Mouse (Mus musculus): Measurements from ENCODE around the gene Gp9.
"Not testable (repeated sequence)": the region's sequence is repeated elsewhere in the genome, so short reads cannot be mapped to it uniquely, and the experiment has no call there.

Gene Gp9

DNA sequence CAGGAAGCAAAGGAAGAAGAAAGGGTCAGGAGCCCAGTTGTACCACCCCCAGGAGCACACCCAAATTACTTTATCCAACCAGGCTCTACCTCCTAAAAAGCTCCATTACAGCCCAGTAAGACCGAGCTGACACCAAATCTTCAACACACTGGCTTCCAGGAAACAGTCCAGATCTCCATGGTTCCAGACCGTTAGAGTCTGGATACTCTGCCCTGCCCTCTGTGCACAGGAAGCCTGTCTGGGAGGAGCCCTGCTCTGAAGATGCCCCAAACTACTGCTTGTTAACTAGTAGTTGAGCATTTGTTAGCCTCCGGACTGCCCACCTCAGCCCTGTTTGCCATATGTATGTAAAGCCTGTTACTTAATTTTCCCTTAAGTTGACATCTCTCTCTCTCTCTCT lies 31.8 kb upstream of the Gp9 start:
- in situ Hi-C loops (cut with MboI; ENCODE audit: low pct_unique_long_range_greater_than_20kb in 1 of 2, low sequenced_read_pairs in 2 of 2, unreplicated experiment in 1 of 2): no loop called here

DNA sequence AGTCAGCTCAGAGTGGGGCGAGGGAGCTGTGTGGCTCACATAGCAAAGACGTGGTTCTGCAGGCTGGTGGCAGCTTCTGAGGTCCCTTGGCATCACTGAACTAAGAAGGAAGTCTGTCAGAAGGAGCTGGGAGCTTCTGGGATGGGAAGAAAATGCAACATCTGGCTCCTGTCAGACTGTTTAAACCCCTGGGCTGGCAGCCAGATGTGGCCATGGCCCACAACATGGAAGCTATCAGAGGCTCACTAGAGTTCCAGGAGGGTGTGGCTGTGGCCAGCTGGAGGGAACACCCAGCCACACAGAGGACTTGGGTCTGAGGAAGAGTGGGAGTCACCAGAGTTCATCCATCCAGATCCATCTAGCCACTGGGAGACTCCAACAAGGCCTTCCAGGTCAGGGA lies 31.0 kb upstream of the Gp9 start:
- in situ Hi-C loops (cut with MboI; ENCODE audit: low pct_unique_long_range_greater_than_20kb in 1 of 2, low sequenced_read_pairs in 2 of 2, unreplicated experiment in 1 of 2): no loop called here

DNA sequence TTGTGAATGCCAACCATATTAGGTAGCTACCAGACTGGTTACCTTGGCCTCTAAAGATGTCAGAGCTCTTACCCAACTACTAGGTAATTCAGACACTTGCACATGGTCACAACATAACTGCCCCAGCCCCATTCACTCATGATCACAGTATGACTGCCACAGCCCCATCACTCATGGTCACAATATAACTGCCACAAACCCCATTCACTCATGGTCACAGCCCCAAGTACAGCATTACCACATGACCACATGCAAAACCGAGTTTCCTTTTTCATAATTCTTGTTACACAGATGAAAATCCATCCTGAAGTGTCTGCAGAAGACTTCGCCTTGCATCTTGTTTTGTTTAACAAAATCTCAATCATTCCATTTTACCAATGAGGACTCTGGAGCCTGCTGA lies 29.8 kb upstream of the Gp9 start:
- in situ Hi-C loops (cut with MboI; ENCODE audit: low pct_unique_long_range_greater_than_20kb in 1 of 2, low sequenced_read_pairs in 2 of 2, unreplicated experiment in 1 of 2): no loop called here

DNA sequence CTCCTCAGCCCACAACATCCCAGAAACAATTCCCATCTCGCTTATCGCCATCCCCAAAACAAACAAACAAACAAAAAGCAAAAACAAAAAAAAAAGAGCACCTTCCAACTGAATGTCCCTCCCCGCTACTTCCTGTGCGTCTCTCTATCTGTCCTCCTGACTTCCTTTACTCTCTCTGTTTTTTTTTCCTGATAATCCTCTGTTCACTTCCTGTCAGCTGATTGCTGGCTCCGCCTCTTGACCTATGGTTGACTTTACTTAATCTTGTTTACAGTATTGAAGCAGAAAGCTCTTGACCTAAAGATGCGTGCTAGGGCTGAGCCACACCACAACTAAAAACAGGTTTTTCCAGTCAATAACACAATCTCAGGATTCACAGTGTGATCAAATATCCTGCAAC lies 29.3 kb upstream of the Gp9 start:
- in situ Hi-C loops (cut with MboI; ENCODE audit: low pct_unique_long_range_greater_than_20kb in 1 of 2, low sequenced_read_pairs in 2 of 2, unreplicated experiment in 1 of 2): no loop called here

DNA sequence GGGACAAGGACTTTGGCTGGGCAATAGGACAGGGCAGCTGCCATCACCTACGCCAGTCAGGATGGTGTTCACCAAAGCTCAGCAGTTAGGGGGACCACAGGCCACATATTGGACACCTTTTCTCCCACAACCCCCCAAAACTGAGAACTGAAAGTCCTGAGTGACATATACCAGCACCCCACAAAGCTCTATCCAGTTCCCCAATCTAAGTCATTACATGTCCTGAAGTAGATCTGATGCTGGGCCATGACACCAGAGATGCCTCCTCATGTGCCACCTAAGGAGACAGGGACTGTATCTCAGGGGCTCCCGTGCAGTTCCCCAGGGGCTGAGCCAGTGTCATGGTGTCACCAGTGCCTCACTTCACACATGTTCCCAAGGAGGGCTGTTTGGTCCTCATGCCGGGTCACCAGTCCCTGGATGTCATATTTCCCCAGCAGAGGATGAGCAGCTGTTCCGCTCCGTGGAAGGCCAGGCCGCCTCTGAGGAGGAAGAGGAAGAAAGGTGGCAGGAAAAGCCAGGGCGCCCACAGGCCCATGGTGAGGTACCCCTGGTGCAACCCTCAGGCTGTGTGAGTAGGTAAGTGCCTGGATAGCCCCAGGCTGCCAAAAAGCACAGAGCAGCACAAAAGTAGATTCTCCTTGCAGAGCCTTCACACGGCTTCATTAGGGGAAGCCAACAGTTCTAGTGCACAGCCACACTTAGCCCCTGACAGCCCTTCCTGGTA lies 27.5 kb upstream of the Gp9 start:
- in situ Hi-C loops (cut with MboI; ENCODE audit: low pct_unique_long_range_greater_than_20kb in 1 of 2, low sequenced_read_pairs in 2 of 2, unreplicated experiment in 1 of 2): no loop called here

DNA sequence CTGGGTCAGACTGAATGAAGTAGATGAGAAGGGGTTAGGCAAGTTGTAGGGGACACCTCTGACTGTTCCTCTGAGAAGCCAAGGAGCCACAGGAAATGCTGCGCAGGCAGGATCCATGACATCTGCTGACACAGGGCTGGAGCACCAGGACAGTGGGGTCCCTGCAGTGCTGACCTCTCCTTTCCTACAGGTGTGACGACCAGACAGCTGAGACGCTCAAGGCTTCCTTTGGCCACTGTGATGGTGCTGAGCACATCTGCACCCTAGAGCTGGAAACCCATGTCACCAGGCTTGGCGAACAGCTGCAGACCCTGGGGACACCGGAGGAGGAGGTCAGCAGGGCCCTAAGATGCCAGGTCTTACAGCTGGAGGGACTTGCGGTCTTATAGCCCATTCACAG lies 26.3 kb upstream of the Gp9 start:
- in situ Hi-C loops (cut with MboI; ENCODE audit: low pct_unique_long_range_greater_than_20kb in 1 of 2, low sequenced_read_pairs in 2 of 2, unreplicated experiment in 1 of 2): no loop called here

DNA sequence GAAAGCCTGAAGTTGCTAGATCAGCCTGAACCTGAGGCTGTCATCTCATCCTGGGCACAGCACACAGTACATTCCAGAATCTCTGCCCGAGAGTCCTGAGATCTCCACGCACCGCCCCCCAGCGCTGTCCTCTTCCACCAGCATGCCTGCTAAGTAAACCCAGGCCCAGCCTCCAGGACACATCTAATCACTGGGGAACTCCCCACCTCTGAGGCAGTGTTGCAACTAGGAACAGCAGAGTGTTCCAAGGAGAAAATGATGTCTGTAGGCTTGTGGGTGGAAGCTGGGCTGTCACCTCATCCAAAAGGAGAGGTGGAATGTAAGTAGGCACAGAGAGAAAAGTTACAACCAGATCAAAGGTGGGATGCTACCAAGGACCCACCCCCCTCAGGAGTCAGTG lies 22.7 kb upstream of the Gp9 start:
- in situ Hi-C loops (cut with MboI; ENCODE audit: low pct_unique_long_range_greater_than_20kb in 1 of 2, low sequenced_read_pairs in 2 of 2, unreplicated experiment in 1 of 2): no loop called here

DNA sequence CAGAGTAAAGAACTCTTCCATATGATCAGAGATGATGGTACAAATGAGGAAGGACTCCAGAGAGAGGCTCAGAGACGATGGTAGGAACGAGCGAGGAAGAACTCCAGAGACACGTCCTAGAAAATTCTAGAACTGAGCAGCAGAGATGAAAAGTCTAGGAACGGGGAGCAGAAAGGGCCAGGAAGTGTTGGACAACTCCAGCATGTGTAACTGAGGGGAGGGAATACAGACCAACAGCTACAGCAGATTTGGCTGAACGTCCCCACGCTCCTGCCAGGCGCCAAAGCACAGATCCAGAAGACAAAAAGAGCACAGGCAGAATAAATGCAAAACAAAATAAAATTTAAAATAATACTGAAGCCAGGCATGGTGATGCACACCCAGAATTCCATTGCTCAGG lies 21.0 kb upstream of the Gp9 start:
- in situ Hi-C loops (cut with MboI; ENCODE audit: low pct_unique_long_range_greater_than_20kb in 1 of 2, low sequenced_read_pairs in 2 of 2, unreplicated experiment in 1 of 2): no loop called here

DNA sequence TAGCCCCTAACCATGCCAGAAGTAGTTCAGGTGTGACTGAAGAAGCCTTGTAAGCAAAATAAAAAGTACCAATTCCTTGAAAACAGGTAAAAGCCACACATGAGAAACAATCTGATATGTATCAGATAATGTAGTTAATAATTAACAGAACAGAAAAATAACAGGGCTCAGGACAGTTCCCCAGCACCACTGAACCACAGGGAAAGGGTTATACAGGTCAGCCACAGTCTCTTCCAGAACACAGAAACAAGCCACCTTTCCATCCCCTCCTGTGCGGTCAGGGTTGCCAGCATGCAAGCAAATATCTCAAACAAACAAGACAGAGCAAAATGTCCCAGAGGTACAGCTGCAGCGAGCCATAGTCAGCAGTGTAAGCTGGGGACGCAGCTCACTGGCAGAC lies 18.5 kb upstream of the Gp9 start:
- in situ Hi-C loops (cut with MboI; ENCODE audit: low pct_unique_long_range_greater_than_20kb in 1 of 2, low sequenced_read_pairs in 2 of 2, unreplicated experiment in 1 of 2): no loop called here

DNA sequence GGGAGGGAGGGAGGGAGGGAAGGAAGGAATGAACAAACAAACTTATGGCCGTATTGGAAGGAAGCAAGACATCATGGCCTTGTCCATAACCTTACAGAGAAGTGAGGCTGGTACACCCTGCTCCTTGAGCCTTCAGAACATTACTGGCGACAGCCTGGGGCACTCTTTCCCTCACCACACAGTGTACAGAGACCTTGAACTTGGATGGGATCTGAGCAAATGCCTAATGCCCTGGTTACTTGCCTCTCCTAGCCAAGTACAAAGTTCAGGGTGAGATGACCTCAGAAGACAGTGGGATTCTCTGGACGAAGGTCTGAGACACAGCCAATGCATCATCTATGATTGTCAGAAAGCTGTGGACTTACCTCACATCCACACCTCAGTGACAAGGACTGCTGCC lies 18.0 kb upstream of the Gp9 start:
- in situ Hi-C loops (cut with MboI; ENCODE audit: low pct_unique_long_range_greater_than_20kb in 1 of 2, low sequenced_read_pairs in 2 of 2, unreplicated experiment in 1 of 2): no loop called here

DNA sequence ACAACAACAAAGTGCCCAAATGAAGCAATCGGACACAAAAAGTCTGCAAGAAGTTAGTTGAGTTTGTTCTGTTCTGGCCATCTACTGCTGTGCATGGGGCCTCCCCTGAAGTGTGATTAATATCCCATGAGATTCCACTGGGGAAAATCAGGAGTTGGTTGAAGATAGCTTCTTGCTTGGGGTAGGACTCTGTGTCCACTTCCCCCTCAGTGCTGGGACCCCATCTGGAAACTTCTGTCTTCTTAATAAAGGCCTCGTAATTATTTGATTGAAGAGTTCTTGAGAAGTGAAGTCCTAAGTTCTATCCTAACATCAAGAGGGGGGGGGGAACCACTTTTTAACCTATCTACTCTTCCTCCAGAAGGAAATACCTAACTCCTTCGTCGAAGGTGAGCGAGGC lies 15.7 kb upstream of the Gp9 start:
- in situ Hi-C loops (cut with MboI; ENCODE audit: low pct_unique_long_range_greater_than_20kb in 1 of 2, low sequenced_read_pairs in 2 of 2, unreplicated experiment in 1 of 2): no loop called here

DNA sequence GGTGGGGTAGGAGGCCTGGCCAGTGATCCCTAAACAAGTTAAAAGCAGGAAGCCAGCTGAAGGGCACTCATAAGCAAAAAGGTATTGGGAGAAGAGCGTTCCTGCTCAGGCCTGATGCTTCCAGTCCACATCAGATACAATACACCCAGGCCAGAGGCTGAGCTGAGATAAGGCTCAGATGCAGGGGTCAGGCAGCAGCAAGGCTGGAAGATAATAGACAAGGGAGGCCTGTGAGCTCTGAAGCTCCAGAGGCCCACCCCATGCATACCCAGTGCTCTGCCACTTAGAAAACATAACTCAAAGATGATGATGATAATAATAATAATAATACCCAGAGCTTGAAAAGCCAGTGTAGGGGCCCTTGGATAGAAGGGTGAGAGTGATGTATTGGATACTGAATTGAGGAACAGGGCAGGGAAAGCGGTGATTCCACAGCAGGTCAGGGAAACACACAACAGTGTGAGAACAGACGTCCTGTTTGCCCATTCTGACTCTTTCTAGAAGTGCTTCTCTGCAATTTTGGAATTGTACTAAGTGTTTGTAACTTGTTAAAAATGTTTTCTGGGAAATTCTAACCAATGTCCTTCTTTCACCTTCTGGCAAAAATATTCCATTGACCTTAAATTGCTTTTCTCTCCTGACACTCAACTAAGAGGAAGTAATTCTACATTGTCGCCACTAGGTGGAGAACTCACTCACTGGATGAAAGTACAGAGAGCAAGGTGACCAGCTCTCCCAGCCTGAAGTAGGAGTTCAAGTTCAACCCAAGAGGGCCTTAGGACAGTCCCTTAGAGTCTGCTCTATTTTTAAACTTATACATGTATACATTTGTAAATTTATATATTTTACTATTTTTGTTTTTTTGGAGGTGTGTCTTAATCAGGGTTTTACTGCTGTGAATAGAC lies 14.2 kb upstream of the Gp9 start:
- in situ Hi-C loops (cut with MboI; ENCODE audit: low pct_unique_long_range_greater_than_20kb in 1 of 2, low sequenced_read_pairs in 2 of 2, unreplicated experiment in 1 of 2): no loop called here

DNA sequence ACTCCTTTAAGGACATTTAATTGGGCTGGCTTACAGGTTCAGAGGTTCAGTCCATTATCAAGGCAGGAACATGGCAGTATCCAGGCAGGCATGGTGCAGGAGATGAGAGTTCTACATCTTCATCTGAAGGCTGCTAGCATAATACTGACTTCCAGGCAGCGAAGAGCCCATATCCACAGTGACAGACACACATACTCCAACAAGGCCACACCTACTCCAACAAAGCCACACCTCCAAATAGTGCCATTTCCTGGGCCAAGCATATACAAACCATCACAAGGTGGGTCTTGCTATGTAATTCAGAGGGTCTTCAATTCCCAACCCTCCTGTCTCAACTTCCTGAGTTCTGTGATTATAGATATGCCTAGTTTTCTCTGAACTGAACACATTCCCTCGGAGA lies 13.6 kb upstream of the Gp9 start:
- in situ Hi-C loops (cut with MboI; ENCODE audit: low pct_unique_long_range_greater_than_20kb in 1 of 2, low sequenced_read_pairs in 2 of 2, unreplicated experiment in 1 of 2): not testable (repeated sequence)

DNA sequence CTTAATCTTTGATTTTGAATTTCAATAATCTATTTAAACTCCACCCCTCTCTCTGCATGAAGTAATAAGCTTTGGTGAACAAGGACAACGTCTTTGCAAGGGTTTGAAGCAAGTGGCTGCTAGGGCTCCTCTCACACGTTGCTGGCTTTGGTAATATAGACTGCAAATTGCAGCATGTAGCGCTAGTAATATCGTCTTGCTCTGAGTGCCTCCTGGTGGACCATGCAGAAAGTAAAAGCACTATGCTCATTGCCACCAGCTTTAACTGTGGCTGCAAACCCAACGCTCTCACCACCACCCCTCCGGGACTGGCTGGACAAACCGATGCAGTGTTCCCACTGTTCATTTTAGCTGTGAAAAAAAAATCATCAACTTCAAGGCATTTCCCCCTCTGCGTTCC lies 7.2 kb upstream of the Gp9 start:
- in situ Hi-C loops (cut with MboI; ENCODE audit: low pct_unique_long_range_greater_than_20kb in 1 of 2, low sequenced_read_pairs in 2 of 2, unreplicated experiment in 1 of 2): no loop called here

DNA sequence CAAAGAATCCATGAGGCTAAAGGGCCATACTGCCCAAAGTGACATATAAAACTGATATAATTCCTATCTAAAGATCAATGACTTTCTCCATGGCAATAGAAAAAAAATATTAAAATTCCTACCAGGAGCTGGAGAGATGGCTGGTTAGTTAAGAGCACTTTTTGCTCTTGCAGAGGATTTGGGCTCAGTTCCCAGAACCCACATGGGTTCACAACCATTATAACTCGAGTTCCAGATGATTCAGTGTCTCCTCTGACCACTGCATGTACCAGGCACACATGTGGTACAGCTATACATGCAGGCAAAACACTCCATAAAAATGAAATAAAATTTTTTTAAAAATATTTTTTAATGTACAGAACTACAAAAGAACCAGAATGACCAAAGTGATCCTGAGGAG lies 3.4 kb upstream of the Gp9 start:
- in situ Hi-C loops (cut with MboI; ENCODE audit: low pct_unique_long_range_greater_than_20kb in 1 of 2, low sequenced_read_pairs in 2 of 2, unreplicated experiment in 1 of 2): no loop called here

DNA sequence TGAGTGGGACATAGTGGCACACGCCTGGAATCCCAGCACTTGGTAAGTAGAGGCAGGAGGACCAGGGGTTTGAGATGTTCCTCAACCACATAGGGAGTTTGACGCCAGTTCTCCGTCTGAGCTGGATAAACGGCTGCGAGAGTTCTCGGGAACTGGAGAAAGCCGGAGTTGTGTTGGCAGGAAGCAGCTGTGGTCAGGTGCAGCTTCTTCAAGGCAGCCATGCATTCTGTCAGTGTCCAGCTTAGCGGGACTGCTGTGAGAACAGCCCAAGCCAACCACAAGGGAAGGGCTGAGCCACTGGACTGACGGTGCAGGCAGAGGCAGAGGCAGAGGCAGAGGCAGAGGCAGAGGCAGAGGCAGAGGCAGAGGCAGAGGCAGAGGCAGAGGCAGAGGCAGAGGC lies 3.0 kb upstream of the Gp9 start:
- in situ Hi-C loops (cut with MboI; ENCODE audit: low pct_unique_long_range_greater_than_20kb in 1 of 2, low sequenced_read_pairs in 2 of 2, unreplicated experiment in 1 of 2): no loop called here

DNA sequence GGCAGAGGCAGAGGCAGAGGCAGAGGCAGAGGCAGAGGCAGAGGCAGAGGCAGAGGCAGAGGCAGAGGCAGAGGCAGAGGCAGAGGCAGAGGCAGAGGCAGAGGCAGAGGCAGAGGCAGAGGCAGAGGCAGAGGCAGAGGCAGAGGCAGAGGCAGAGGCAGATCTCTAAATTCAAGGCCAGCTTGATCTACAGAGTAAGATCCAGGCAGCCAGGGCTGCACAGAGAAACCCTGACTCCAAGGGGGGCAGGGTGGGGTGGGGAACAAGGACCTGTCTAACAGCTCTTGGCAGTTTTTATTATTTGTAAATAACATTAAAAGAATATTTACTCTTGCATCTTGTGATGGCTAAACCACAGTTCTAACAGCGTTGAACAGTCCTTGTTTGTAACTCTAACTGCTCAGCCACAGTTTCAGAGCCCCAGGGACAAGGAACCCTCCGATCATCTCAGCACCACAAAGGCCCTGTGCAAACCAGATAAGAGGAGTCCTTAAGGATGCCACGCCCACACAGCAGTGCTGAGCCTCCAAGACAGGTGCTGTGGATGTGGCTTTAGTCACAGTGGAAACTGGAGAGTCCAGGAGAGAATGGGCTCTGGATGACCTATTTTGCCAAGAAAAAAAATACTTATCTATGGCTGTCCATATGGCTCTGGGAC lies 2.2 kb upstream of the Gp9 start:
- in situ Hi-C loops (cut with MboI; ENCODE audit: low pct_unique_long_range_greater_than_20kb in 1 of 2, low sequenced_read_pairs in 2 of 2, unreplicated experiment in 1 of 2): no loop called here

DNA sequence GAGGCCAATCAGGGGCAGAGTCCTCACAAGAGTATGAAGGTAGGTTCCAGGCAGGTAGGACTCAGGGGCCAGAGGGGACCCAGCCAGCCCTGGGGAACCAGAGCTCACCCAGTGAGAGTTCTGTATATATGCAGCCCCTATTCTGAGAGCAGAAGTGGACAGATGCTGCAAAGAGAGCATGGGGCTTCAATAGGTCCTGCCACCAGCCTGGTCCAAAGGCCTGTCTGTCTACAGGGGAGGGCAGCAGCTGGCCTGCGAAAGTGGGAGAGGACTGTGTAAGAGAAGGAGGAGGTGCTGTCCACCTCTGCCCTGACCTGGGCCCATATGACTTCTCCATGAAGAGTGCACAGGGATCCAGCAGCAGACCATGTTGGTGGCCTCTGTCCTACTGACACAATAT lies 1.2 kb upstream of the Gp9 start:
- in situ Hi-C loops (cut with MboI; ENCODE audit: low pct_unique_long_range_greater_than_20kb in 1 of 2, low sequenced_read_pairs in 2 of 2, unreplicated experiment in 1 of 2): no loop called here

DNA sequence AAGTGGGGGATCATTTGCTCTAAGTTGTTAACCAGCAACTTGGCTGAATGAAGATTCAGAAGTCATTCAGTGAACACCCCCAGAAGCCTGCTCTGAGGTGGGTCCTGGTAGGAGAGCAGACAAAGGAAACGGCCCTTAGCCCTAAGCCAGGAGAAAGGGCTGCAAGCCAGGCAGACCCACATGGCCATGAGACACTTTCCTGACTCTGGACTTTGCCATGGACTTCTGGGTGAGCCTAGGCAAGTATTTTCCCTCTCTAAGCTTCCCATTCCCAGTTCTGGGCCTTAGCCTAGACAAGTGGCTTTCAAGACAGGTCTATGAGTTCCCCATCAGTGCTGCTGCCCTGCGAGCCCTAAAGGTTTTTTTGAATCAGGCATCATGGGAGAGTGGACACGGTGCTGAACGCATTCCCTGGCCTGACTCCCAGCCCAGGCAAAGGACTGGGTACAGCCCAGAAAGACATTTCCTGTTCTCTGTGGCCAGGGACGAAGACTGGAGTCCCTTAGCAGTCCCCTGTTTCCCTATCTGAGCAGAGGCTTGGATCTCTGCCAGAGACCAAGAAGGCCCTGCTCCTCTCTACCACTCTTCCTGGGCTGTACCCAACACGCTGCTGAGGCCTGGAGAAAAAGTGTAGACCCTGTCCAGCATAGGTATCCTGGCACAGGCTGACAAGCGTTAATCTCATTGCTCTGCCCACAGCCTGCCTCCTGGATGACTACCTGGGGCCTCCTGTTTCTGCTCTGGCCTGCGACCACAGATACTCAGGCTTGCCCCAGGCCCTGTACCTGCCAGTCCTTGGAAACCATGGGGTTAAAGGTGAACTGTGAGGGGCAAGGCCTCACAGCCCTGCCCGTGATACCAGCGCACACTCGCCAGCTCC lies 662 bp downstream of the Gp9 start:
- in situ Hi-C loops (cut with MboI; ENCODE audit: low pct_unique_long_range_greater_than_20kb in 1 of 2, low sequenced_read_pairs in 2 of 2, unreplicated experiment in 1 of 2): no loop called here

Measured in mouse embryonic stem cell (cell line).